Mouse (Mus musculus): Measurements from ENCODE around the gene B4galt3. TPM values are rescaled to one million over a fixed set of nuclear protein-coding genes. Genes with fewer than 3 reads are reported as not detected.

The B4galt3 gene
- total and polyA plus RNA-seq, 2 experiments from 2014 or later: 28.9 to 34.3 TPM

- Histone ChIP-seq H3K27me3 (ENCODE audit: control insufficient read depth, insufficient read depth, low read length) (no peaks in the 10 kb centered on the region), H3K9ac (replicated peaks; ENCODE audit: low read depth, low read length) (no peak overlapping the region), H3K4me3 (ENCODE audit: low read depth, low read length) (no peak overlapping the region), H3K27ac (ENCODE audit: low read depth) (peak overlapping the region; percentile 20; the same call in 1 of the 2 replicates), H3K4me2 (ENCODE audit: low read depth, low read length) (peak overlapping the region; percentile 15; the same call in 1 of the 2 replicates), H3K4me1 (ENCODE audit: control insufficient read depth, insufficient read depth) (peaks cover 19% of the 10 kb centered on the region), H3K9me3 (replicated peaks; ENCODE audit: control insufficient read depth, low read length) (no peaks in the 10 kb centered on the region), H3K36me3 (replicated peaks; ENCODE audit: control insufficient read depth, insufficient read depth, low read length) (no peaks in the 10 kb centered on the region)
- DNase-seq (ENCODE audit: low spot score): no peak
- WGBS: 44% methylated on average over 4 of the region's 4 CpGs
- ATAC-seq (ENCODE audit: insufficient read depth, low read depth): no peak
- TF ChIP-seq EP300 (IDR thresholded peaks at IDR 0.05; ENCODE audit: low read depth) (no peak), CTCF (IDR thresholded peaks at IDR 0.05; ENCODE audit: low read depth) (no peak)
Observed at GRCm38 (mm10) chr1:171265971-171266744, 4.0 kb upstream of the B4galt3 start.

- H3K27me3 ChIP-seq (ENCODE audit: control insufficient read depth, insufficient read depth, low read length): no peaks in the 10 kb centered on the region
- H3K4me3 ChIP-seq (ENCODE audit: low read depth, low read length): no peak overlapping the region
- H3K9me3 ChIP-seq (replicated peaks; ENCODE audit: control insufficient read depth, low read length): no peaks in the 10 kb centered on the region
- no peak overlapping the region for H3K9ac ChIP-seq (replicated peaks; ENCODE audit: low read depth, low read length)
- no peak for DNase-seq (ENCODE audit: low spot score)
- no peak for ATAC-seq (ENCODE audit: insufficient read depth, low read depth)
- H3K4me1 ChIP-seq (ENCODE audit: control insufficient read depth, insufficient read depth): peaks cover 12% of the 10 kb centered on the region; the same call in 1 of the 2 replicates
- H3K4me2 ChIP-seq (ENCODE audit: low read depth, low read length): no peak overlapping the region
- H3K36me3 ChIP-seq (replicated peaks; ENCODE audit: control insufficient read depth, insufficient read depth, low read length): peaks cover 10% of the 10 kb centered on the region
- no peak for TF ChIP-seq CTCF (IDR thresholded peaks at IDR 0.05; ENCODE audit: low read depth)
- TF ChIP-seq EP300 (IDR thresholded peaks at IDR 0.05; ENCODE audit: low read depth): no peak
- H3K27ac ChIP-seq (ENCODE audit: low read depth): 0 out of 2 replicates have a peak overlapping the region, but pooled peaks have one; percentile 20
- WGBS: 58% methylated on average over 1 of the region's 1 CpGs
Observed at GRCm38 (mm10) chr1:171268341-171268740, 1.8 kb upstream of the B4galt3 start.

GRCm38 (mm10) chr1:171270573-171270900 lies 409 bp downstream of the B4galt3 start:
- Histone ChIP-seq H3K9me3 (replicated peaks; ENCODE audit: control insufficient read depth, low read length) (no peaks in the 10 kb centered on the region), H3K27ac (ENCODE audit: low read depth) (peak overlapping the region; percentile 71), H3K36me3 (replicated peaks; ENCODE audit: control insufficient read depth, insufficient read depth, low read length) (peaks cover 31% of the 10 kb centered on the region), H3K4me1 (ENCODE audit: control insufficient read depth, insufficient read depth) (peaks cover 12% of the 10 kb centered on the region; the same call in 1 of the 2 replicates), H3K4me3 (ENCODE audit: low read depth, low read length) (peak overlapping the region; percentile 94), H3K9ac (replicated peaks; ENCODE audit: low read depth, low read length) (peak overlapping the region; percentile 75), H3K27me3 (ENCODE audit: control insufficient read depth, insufficient read depth, low read length) (no peaks in the 10 kb centered on the region), H3K4me2 (ENCODE audit: low read depth, low read length) (peak overlapping the region; percentile 98)
- DNase-seq (ENCODE audit: low spot score) (no peak), ATAC-seq (ENCODE audit: insufficient read depth, low read depth) (peak; percentile 49)
- no peak for TF ChIP-seq CTCF (IDR thresholded peaks at IDR 0.05; ENCODE audit: low read depth)
- 1% methylated on average over 19 of the region's 19 CpGs for WGBS

- Histone ChIP-seq H3K36me3 (replicated peaks; ENCODE audit: control insufficient read depth, insufficient read depth, low read length) (peaks cover 37% of the 10 kb centered on the region), H3K4me2 (ENCODE audit: low read depth, low read length) (peak overlapping the region; percentile 98), H3K27ac (ENCODE audit: low read depth) (no peak overlapping the region), H3K27me3 (ENCODE audit: control insufficient read depth, insufficient read depth, low read length) (no peaks in the 10 kb centered on the region), H3K9me3 (replicated peaks; ENCODE audit: control insufficient read depth, low read length) (no peaks in the 10 kb centered on the region), H3K4me3 (ENCODE audit: low read depth, low read length) (peak overlapping the region; percentile 94), H3K4me1 (ENCODE audit: control insufficient read depth, insufficient read depth) (peaks cover 12% of the 10 kb centered on the region; the same call in 1 of the 2 replicates), H3K9ac (replicated peaks; ENCODE audit: low read depth, low read length) (peak overlapping the region; percentile 75; the same call in 1 of the 2 replicates)
- no peak for TF ChIP-seq CTCF (IDR thresholded peaks at IDR 0.05; ENCODE audit: low read depth)
- TF ChIP-seq EP300 (IDR thresholded peaks at IDR 0.05; ENCODE audit: low read depth): no peak
- DNase-seq (ENCODE audit: low spot score) (no peak), ATAC-seq (ENCODE audit: insufficient read depth, low read depth) (no peak)
- WGBS: 34% methylated on average over 9 of the region's 9 CpGs
Observed at GRCm38 (mm10) chr1:171271196-171271595, 1.1 kb downstream of the B4galt3 start.

- DNase-seq (ENCODE audit: low spot score): no peak
- 64% methylated on average over 10 of the region's 10 CpGs for WGBS
- no peaks in the 10 kb centered on the region for H3K27me3 ChIP-seq (ENCODE audit: control insufficient read depth, insufficient read depth, low read length)
- no peak for TF ChIP-seq EP300 (IDR thresholded peaks at IDR 0.05; ENCODE audit: low read depth)
- no peak for TF ChIP-seq CTCF (IDR thresholded peaks at IDR 0.05; ENCODE audit: low read depth)
- no peak for ATAC-seq (ENCODE audit: insufficient read depth, low read depth)
- no peak overlapping the region for H3K9ac ChIP-seq (replicated peaks; ENCODE audit: low read depth, low read length)
- no peak overlapping the region for H3K4me3 ChIP-seq (ENCODE audit: low read depth, low read length)
- peaks cover 12% of the 10 kb centered on the region; the same call in 1 of the 2 replicates for H3K4me1 ChIP-seq (ENCODE audit: control insufficient read depth, insufficient read depth)
- peak overlapping the region; percentile 98; the same call in 1 of the 2 replicates for H3K4me2 ChIP-seq (ENCODE audit: low read depth, low read length)
- no peaks in the 10 kb centered on the region for H3K9me3 ChIP-seq (replicated peaks; ENCODE audit: control insufficient read depth, low read length)
- H3K36me3 ChIP-seq (replicated peaks; ENCODE audit: control insufficient read depth, insufficient read depth, low read length): peaks cover 42% of the 10 kb centered on the region
- H3K27ac ChIP-seq (ENCODE audit: low read depth): no peak overlapping the region
Observed at GRCm38 (mm10) chr1:171271622-171272021, 1.5 kb downstream of the B4galt3 start.
